Mouse (Mus musculus): Measurements from ENCODE around the gene Gm49630. TPM values are rescaled to one million over a fixed set of nuclear protein-coding genes. Genes with fewer than 3 reads are reported as not detected.
"Not testable (repeated sequence)": the region's sequence is repeated elsewhere in the genome, so short reads cannot be mapped to it uniquely, and the experiment has no call there.

The Gm49630 gene
- polyA plus RNA-seq, 1 experiment from 2014 or later, result not detected

GRCm38 (mm10) chr17:7324346-7324745 lies 47.4 kb downstream of the Gm49630 start, which contains the start of gene Tcp10a:
Tcp10a (plus strand) TSS chr17:7324646.
- H3K4me1 ChIP-seq (ENCODE audit: insufficient read depth); H3K4me2 ChIP-seq; H3K4me3 ChIP-seq (ENCODE audit: low read depth, low read length); H3K9ac ChIP-seq; H3K27me3 ChIP-seq (ENCODE audit: insufficient read depth, low read length); H3K36me3 ChIP-seq (ENCODE audit: insufficient read depth); H3K27ac ChIP-seq (ENCODE audit: low read depth); ATAC-seq (ENCODE audit: insufficient read depth); DNase-seq; H3K9me3 ChIP-seq (ENCODE audit: low read depth, low read length): not testable (repeated sequence)
- 94% methylated on average over 3 of the region's 5 CpGs for WGBS

GRCm38 (mm10) chr17:7319789-7320188 lies 52.0 kb downstream of the Gm49630 start:
- H3K27me3 ChIP-seq (ENCODE audit: insufficient read depth, low read length); H3K4me1 ChIP-seq (ENCODE audit: insufficient read depth); DNase-seq; H3K9me3 ChIP-seq (ENCODE audit: low read depth, low read length); H3K27ac ChIP-seq (ENCODE audit: low read depth); H3K4me3 ChIP-seq (ENCODE audit: low read depth, low read length); H3K9ac ChIP-seq; H3K4me2 ChIP-seq; ATAC-seq (ENCODE audit: insufficient read depth); H3K36me3 ChIP-seq (ENCODE audit: insufficient read depth): not testable (repeated sequence)
- 82% methylated on average over 6 of the region's 6 CpGs for WGBS

- WGBS, result 77% methylated on average over 6 of the region's 8 CpGs
- not testable (repeated sequence) for H3K4me3 ChIP-seq (ENCODE audit: low read depth, low read length)
Observed at GRCm38 (mm10) chr17:7315693-7316382, 55.9 kb downstream of the Gm49630 start.

GRCm38 (mm10) chr17:7306278-7307196 lies 65.2 kb downstream of the Gm49630 start:
- H3K4me2 ChIP-seq; DNase-seq; H3K4me1 ChIP-seq (ENCODE audit: insufficient read depth); H3K27me3 ChIP-seq (ENCODE audit: insufficient read depth, low read length); H3K9ac ChIP-seq; H3K36me3 ChIP-seq (ENCODE audit: insufficient read depth); H3K4me3 ChIP-seq (ENCODE audit: low read depth, low read length); H3K27ac ChIP-seq (ENCODE audit: low read depth); H3K9me3 ChIP-seq (ENCODE audit: low read depth, low read length): not testable (repeated sequence)
- WGBS, result 51% methylated on average over 8 of the region's 8 CpGs
- ATAC-seq (ENCODE audit: insufficient read depth), result peak; percentile 79
- TF ChIP-seq CTCF (IDR thresholded peaks at IDR 0.05; ENCODE audit: low read depth), result peak; percentile 66

More at GRCm38 (mm10) chr17:7315693-7316382, 55.9 kb downstream of the Gm49630 start:
- not testable (repeated sequence) for ATAC-seq (ENCODE audit: insufficient read depth); H3K36me3 ChIP-seq (ENCODE audit: insufficient read depth); H3K4me1 ChIP-seq (ENCODE audit: insufficient read depth); H3K27me3 ChIP-seq (ENCODE audit: insufficient read depth, low read length); H3K9me3 ChIP-seq (ENCODE audit: low read depth, low read length); H3K9ac ChIP-seq; H3K4me2 ChIP-seq; H3K27ac ChIP-seq (ENCODE audit: low read depth); DNase-seq

Other genes with a start within 250 kb of the Gm49630 start
- gene Rps6ka2, start 201.9 kb downstream of the Gm49630 start, polyA plus RNA-seq (2014; fragmentation: Nextera tagmentation; extraction: Ambion mirVana), result 15.1 and 16.9 TPM in 2 replicates
- gene Tcp10a, start 47.3 kb downstream of the Gm49630 start, polyA plus RNA-seq (2014; fragmentation: Nextera tagmentation; extraction: Ambion mirVana), result not detected in 2 replicates
- gene Ttll2, start 19.3 kb downstream of the Gm49630 start, polyA plus RNA-seq (2014; fragmentation: Nextera tagmentation; extraction: Ambion mirVana), result not detected in 2 replicates
- not detected in 2 replicates for gene Unc93a2, start 13.5 kb upstream of the Gm49630 start, polyA plus RNA-seq (2014; fragmentation: Nextera tagmentation; extraction: Ambion mirVana)